Mouse (Mus musculus): Measurements from ENCODE around the gene Furin. TPM values are rescaled to one million over a fixed set of nuclear protein-coding genes. Genes with fewer than 3 reads are reported as not detected.

The Furin gene
- total and polyA plus RNA-seq, 3 experiments = 13.7 to 32.3 TPM; not detected in 1

DNA sequence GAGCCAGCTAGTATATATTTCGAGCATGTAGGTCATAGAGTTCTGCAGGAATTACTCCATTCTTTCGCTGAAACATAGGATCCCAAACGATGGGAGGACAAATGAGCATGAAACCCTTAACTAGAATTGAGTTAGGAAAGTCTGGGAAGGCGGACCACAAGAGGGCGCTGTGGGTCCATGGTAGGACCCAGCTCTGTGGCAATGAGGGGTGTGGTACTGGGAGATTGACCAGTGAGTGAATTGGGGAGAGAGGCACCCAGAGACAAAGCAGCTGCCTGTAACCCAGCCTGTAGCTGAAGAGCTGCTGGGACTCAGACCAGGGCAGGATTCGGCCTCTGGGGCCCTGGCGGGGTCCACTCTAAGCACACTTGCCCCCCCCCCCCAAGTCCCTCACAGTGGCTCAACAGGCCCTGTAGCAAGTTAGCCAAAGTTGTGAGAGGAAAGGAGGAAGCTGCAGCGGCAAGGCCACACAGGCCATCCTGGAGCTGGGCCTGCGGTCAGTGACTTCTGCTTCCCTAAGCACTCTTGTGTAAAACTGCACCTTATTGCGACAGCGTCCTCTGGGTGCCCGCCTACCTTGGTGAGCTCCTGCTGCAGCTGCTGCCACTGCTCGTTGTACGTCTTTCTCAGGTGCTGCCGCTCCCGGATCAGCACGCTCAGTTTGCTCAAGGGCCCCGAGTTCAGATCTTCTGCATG, 18.9 kb downstream of the Furin start (continued):
- TF ChIP-seq USF2 (IDR thresholded peaks at IDR 0.05; ENCODE audit: borderline replicate concordance in 1 of 2, insufficient read depth in 1 of 2, low read depth in 1 of 2, low read length in 2 of 2) (no peak), MYB (IDR thresholded peaks at IDR 0.05; ENCODE audit: low read depth, low read length) (no peak), ELF1 (IDR thresholded peaks at IDR 0.05; ENCODE audit: low read depth, low read length) (0 out of 2 replicates have a peak, but pooled peaks have one; percentile 22), TBP (IDR thresholded peaks at IDR 0.05; ENCODE audit: low read depth, low read length) (no peak), GATA1 (IDR thresholded peaks at IDR 0.05; ENCODE audit: low read depth, low read length) (no peak), MXI1 (IDR thresholded peaks at IDR 0.05; ENCODE audit: low read depth, low read length) (0 out of 2 replicates have a peak, but pooled peaks have one; percentile 25), SIN3A (IDR thresholded peaks at IDR 0.05; ENCODE audit: low read length) (peak; percentile 84), CHD2 (IDR thresholded peaks at IDR 0.05; ENCODE audit: low read length) (no peak), JUND (IDR thresholded peaks at IDR 0.05; ENCODE audit: low read depth, low read length) (no peak), UBTF (IDR thresholded peaks at IDR 0.05; ENCODE audit: borderline replicate concordance, insufficient read depth, low read depth, low read length) (no peak), TCF12 (IDR thresholded peaks at IDR 0.05; ENCODE audit: low read depth, low read length) (0 out of 2 replicates have a peak, but pooled peaks have one; percentile 9), MAX (IDR thresholded peaks at IDR 0.05; ENCODE audit: low read length) (no peak), ZMIZ1 (IDR thresholded peaks at IDR 0.05; ENCODE audit: low read depth, low read length) (no peak), POLR2A (IDR thresholded peaks at IDR 0.05; ENCODE audit: control insufficient read depth in 1 of 2, insufficient read depth in 1 of 2, low read depth in 1 of 2, low read length in 2 of 2, poor library complexity in 1 of 2) (no peak), TAL1 (IDR thresholded peaks at IDR 0.05; ENCODE audit: low read length) (no peak), MYC (IDR thresholded peaks at IDR 0.05; ENCODE audit: low read depth, low read length) (no peak)

DNA sequence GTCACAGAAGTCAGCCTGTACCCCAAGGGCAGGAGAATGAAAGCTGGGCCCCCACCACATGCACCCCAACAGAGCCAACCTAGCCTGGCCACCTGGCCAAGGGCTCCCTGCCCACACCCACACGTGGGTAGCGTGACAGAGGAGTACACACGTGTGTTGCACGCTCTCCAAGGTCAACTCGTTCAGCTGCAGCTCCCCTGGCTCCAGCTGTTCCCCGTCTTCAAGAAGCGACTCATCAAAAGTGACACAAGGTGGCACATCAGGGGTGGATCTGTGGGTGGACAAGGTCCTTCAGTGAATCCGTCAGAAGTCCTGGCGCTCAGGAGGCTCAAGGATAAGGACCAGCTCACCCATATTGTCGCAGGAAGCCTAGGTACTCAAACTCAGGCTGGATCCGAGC, 22.3 kb downstream of the Furin start:
- DNase-seq (ENCODE audit: low read depth, low spot score) = no peak
- Histone ChIP-seq H3K79me2 (ENCODE audit: control insufficient read depth, insufficient read depth, low read length, poor library complexity) (no peaks in the 10 kb centered on the region), H3K36me3 (ENCODE audit: control insufficient read depth in 1 of 2, insufficient read depth in 2 of 2, low read length in 2 of 2) (no peaks in the 10 kb centered on the region), H3K27me3 (ENCODE audit: control insufficient read depth in 1 of 2, insufficient read depth in 2 of 2, low read length in 2 of 2) (no peaks in the 10 kb centered on the region), H3K27ac (ENCODE audit: control insufficient read depth, low read depth, low read length) (no peak overlapping the region), H3K4me3 (ENCODE audit: control insufficient read depth in 1 of 2, insufficient read depth in 1 of 2, low read depth in 2 of 2, low read length in 2 of 2) (no peak overlapping the region), H3K4me1 (ENCODE audit: control insufficient read depth in 1 of 2, insufficient read depth in 2 of 2, low read length in 2 of 2) (peaks cover 2 to 4% of the 10 kb centered on the region in 2 experiments; a peak in 2 of 4 replicates), H3K9me3 (replicated peaks; ENCODE audit: insufficient read depth, low read length) (no peaks in the 10 kb centered on the region), H3K9ac (ENCODE audit: control insufficient read depth, low read depth, low read length, poor library complexity, severe bottlenecking) (no peak overlapping the region)
- TF ChIP-seq POLR2AphosphoS2 (IDR thresholded peaks at IDR 0.05; ENCODE audit: low read length) (no peak), CTCF (IDR thresholded peaks at IDR 0.05 in 2 of 3, conservative IDR thresholded peaks at IDR 0.05 in 1 of 3; ENCODE audit: control insufficient read depth in 1 of 3, insufficient read depth in 1 of 3, low read depth in 2 of 3, low read length in 3 of 3, poor library complexity in 1 of 3, severe bottlenecking in 1 of 3) (no peak)

DNA sequence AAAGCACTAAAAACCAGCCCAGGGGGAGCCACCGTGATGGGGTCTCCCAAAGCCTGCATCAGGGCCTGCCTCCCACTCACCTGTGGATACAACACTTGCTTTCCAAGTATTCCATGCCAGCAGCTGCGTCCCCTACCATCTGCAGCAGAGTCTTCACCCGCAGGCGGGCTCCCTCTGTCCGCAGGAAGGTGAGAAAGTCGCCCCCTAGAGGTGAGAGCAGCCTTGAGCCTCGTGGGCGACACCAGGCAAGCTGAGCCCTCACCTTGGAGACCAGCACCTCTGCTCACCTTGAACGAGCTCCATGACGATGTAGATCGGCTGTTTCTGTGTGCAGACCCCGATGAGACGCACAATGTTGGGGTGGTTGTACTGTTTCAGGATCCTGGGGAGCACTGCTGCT, 25.7 kb downstream of the Furin start:
- DNase-seq (ENCODE audit: low read depth, low spot score) = peak; percentile 51
- H3K27me3 ChIP-seq (ENCODE audit: control insufficient read depth in 1 of 2, insufficient read depth in 2 of 2, low read length in 2 of 2) = no peaks in the 10 kb centered on the region
- no peaks in the 10 kb centered on the region for H3K9me3 ChIP-seq (replicated peaks; ENCODE audit: insufficient read depth, low read length)
- no peaks in the 10 kb centered on the region for H3K79me2 ChIP-seq (ENCODE audit: control insufficient read depth, insufficient read depth, low read length, poor library complexity)
- no peak overlapping the region for H3K9ac ChIP-seq (ENCODE audit: control insufficient read depth, low read depth, low read length, poor library complexity, severe bottlenecking)
- H3K36me3 ChIP-seq (ENCODE audit: control insufficient read depth in 1 of 2, insufficient read depth in 2 of 2, low read length in 2 of 2) = peaks cover 0 to 14% of the 10 kb centered on the region in 2 experiments; a peak in 2 of 4 replicates
- no peak overlapping the region for H3K4me3 ChIP-seq (ENCODE audit: control insufficient read depth in 1 of 2, insufficient read depth in 1 of 2, low read depth in 2 of 2, low read length in 2 of 2)
- no peak overlapping the region for H3K27ac ChIP-seq (ENCODE audit: control insufficient read depth, low read depth, low read length)
- H3K4me1 ChIP-seq (ENCODE audit: control insufficient read depth in 1 of 2, insufficient read depth in 2 of 2, low read length in 2 of 2) = peaks cover 5 to 16% of the 10 kb centered on the region in 2 experiments
- no peak for TF ChIP-seq CHD2 (IDR thresholded peaks at IDR 0.05; ENCODE audit: low read length)
- TF ChIP-seq SIN3A (IDR thresholded peaks at IDR 0.05; ENCODE audit: low read length) = no peak
- TF ChIP-seq CTCF (IDR thresholded peaks at IDR 0.05 in 2 of 3, conservative IDR thresholded peaks at IDR 0.05 in 1 of 3; ENCODE audit: control insufficient read depth in 1 of 3, insufficient read depth in 1 of 3, low read depth in 2 of 3, low read length in 3 of 3, poor library complexity in 1 of 3, severe bottlenecking in 1 of 3) = peak; percentile 68 to 81 (median 72)
- peak; percentile 48 for TF ChIP-seq SMC3 (IDR thresholded peaks at IDR 0.05; ENCODE audit: low read depth, low read length)
- TF ChIP-seq NELFE (IDR thresholded peaks at IDR 0.05; ENCODE audit: low read depth, low read length) = no peak
- TF ChIP-seq RAD21 (IDR thresholded peaks at IDR 0.05; ENCODE audit: low read depth, low read length) = peak; percentile 18
- TF ChIP-seq MYB (IDR thresholded peaks at IDR 0.05; ENCODE audit: low read depth, low read length) = no peak
- TF ChIP-seq ZKSCAN1 (IDR thresholded peaks at IDR 0.05; ENCODE audit: low read depth, low read length) = no peak

Data from MEL (cell line).